Mouse (Mus musculus): ENCODE data around the gene Ccl22.

The Ccl22 gene

DNA sequence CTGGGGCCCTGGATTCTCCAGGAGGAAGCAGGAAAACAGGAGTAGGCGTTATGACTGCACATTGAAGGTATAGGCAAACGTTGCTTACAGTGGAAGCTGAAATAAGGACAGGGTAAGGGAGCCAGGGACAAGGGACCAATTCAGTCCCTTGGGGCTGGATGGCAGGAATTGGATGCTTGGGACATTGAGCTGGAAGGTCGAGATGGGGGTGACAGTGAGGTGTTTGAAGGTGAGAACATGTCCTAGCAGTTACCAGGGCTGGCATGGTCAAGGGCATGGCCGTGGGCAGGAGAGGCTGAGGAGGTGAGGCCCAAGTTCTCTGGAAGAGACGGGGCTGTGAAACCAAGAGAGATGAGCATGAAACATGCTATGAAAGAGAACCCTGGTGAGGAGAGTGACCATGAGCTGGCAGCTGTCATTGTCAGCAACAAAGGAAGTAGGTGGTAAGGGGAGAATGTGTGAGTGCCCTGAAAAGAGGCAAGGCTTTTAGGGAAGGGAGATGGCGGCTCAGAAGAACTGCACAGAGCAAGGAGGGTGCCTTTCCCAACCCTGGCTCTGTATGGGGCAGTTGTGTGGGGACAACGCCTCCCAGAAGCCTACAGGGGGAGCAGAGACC, 10.5 kb upstream of the Ccl22 start:
- peak; percentile 18 for DNase-seq (ENCODE audit: low read depth)

DNA sequence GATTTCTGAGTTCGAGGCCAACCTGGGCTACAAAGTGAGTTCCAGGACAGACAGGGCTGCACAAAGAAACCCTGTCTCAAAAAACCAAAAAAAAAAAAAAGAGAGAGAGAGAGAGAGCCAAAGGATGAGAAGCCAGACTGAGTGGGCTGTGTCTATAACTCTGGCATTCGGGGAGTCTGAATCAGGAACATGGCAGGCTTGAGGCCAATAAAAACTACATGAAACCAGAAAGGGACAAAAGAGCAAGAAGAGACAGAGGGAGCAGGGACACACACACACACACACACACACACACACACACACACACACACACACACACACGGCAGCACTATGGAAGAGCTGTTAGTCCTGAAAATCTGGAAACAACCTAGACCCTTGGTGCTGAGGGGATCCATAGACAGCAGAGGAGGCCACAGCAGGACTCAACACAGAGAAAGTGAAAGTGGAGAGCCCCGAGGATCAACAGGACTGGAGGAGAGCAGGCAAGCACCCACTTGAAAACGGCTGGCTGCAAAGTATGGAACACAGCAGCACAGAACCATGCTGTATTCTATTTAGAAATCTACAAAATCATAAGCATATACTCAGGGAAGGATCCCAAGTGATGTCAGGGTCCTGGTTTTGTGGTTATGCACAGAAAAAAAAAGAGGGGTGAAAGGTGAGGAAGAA, 9.8 kb upstream of the Ccl22 start:
- peak; percentile 59 for DNase-seq (ENCODE audit: low read depth)

DNA sequence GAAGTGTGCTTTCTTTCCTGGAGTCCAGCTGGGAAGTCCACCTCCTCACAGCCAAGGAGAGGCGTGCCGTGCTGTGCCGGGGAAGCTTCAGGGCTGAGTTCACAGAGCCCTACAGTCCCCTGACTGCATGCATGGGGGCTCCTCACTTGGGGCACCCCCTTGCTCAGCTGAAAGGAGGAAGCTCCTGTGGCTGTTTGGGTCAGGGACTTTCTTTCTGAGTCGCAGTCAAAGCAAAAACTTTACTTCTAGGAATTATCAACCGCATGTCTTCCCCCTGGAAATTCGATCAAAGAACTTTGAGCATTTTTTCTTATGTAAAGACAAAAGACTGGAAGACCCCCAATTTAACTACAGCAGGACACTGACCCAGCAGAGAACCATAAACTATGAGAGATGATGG, 5.6 kb upstream of the Ccl22 start:
- no peak for DNase-seq (ENCODE audit: low read depth)

DNA sequence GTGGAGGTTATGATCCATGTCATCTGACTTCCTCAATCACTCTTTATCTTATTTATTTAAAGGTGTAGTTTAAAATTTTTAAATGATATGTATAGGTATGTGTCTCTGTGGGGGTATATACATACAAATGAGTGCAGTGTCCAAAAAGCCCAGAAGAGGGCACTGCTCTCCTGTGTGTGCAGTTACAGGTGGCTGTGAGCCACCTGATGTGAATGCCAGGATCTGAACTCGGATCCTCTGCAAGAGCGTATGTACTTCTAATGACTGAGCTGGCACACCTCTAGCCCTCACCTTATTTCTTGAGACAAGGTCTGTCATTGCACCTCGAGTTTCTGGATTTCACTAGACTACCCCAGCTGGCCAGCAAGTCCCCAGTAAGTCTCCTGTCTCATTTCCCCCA, 4.8 kb upstream of the Ccl22 start:
- DNase-seq (ENCODE audit: low read depth) = peak; percentile 16

DNA sequence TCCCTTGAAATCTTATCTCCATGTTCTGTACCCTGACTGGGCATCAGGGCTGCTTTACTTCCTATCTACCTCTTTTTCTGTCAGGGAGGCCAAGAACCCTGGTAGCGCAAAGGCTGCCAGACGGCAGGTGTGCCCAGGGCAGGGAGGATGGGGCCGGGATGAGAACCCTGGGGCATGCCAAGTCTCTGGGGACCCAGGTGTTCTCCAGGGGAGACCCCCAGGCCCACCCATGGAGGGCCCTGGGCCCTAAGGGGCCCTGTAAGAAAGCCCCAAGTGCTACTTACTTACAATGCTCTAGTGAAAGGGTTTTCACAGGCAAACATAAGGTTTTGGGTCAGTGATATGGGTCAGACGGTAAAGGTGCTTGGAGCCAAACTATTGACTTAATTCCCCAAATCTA, 3.7 kb upstream of the Ccl22 start:
- no peak for DNase-seq (ENCODE audit: low read depth)

DNA sequence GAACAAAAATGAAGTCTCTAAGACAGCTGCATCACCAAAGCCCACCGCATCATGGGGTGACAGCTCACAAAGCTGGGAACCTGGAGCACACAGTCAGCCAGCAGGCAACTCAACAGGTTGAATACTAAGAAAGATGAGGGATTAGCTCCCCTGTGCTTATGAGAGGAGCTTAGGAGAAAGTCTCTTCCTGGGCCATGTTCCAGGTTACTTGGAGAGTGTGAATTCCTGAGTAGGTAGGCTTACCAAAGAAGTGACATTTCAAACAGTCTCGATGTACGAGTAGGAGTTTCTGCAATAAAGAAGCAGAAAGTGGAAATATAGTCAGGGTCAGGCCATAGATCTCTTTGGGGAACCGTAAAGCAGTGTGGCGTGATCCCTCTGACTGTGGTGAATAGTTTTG, 906 bp upstream of the Ccl22 start:
- no peak for DNase-seq (ENCODE audit: low read depth)

DNA sequence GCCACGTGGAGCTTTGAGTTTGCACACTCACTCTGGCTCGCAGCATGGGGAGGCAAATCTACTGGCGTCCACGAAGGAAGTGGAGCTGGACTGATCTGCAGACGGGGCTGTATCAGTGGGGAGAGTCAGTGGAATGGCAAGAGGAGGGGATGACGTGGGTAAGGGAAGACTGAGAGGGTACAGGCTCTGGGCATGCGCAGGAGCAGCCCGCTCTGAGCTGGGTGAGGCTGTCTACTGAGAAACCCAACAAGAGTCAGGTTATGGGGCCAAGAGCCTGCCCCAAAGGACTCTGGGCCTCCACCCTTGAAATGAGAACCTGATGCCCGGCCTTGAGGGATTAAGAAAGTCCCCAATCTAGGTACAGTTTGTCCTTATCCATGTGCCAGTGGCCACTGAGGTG, 418 bp upstream of the Ccl22 start:
- DNase-seq (ENCODE audit: low read depth) = no peak

DNA sequence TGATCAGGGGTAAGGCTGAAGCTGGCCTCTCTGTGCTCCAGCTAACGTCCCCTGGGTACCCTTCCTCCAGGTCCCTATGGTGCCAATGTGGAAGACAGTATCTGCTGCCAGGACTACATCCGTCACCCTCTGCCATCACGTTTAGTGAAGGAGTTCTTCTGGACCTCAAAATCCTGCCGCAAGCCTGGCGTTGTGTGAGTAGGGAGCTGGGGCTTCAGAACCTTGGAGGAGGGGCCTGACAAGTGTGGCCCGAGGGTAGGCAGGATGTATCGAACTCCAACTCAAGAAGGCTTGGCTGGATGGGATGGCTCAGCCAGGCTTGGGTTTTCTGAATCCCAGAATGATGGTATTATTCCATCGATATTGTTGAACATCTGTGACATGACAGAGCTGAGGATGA, 1.4 kb downstream of the Ccl22 start:
- no peak for DNase-seq (ENCODE audit: low read depth)

DNA sequence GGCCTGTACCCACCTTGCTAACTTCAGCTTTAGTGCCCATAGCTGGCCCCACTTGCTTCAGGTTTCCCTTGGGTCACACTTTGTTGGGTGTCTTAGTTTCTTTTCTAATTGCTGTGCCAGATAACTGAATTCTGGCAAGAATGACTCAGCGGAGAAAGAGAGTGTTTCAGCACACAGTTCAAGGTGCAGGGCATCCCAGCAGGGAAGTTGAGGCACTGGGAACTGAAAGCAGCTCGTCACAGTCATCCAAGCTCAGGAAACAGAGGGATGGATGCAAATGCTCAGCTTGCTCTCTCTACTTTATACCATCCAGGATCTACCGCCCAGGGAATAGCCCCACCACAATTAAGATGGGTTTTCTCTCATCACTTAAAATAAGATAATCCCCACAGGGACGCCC, 3.0 kb downstream of the Ccl22 start:
- no peak for DNase-seq (ENCODE audit: low read depth)

DNA sequence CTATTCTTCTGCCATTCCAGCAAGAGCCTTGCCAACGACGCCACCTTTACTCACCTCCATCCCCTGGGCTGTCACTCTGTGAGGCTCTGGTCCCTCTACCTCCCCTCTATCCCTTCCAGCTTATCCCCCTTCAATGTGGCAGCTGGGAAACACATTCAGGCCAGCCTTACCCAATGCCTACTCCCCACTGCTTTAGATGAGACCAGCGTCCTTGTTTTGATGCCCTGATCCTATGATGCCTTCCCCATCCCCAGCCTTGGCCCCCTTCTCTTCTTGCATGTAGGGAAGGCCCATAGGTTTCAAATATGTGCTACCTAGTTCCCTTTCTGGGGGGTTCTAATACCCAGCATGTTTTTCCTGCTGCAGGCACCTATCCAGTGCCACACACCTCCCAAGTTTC, 4.6 kb downstream of the Ccl22 start:
- no peak for DNase-seq (ENCODE audit: low read depth)

DNA sequence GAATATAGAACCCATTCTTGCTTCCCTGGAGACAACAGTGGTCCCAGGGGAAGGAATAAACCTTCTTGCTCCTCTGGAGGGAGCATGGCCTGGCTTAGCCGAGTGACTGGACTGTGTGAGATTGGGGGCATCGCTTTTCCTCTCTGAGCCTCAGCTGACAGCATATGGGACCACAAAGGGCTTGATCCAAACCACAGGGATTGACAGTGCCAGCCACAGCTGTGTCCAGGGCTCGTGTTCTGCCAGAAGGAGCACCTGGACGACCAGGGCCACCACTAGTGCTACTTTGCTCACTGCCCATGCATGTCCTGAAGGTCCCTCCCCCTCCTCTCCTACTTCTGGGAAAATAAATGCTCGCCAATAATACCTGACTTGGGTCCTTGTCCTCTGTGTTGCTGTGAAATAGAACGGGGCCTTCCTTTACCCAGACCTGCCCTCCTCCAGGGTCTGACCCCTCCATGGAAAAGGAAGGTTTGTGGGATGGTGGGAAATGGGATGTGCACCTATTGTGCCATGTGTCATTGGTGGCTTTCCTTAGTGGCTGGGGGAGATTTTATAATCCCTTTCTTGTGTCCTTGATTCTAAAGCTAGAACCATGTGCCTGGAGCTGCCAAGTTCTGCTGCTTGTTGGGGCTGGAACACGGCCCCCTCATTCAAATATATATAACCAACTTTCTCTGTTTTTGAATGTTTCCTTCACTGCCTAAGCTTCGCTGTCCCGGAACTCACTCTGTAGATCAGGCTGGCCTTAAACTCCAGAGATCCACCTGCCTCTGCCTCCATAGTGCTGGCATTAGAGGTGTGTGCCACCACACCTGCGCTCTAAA, 5.8 kb downstream of the Ccl22 start:
- DNase-seq (ENCODE audit: low read depth) = no peak

DNA sequence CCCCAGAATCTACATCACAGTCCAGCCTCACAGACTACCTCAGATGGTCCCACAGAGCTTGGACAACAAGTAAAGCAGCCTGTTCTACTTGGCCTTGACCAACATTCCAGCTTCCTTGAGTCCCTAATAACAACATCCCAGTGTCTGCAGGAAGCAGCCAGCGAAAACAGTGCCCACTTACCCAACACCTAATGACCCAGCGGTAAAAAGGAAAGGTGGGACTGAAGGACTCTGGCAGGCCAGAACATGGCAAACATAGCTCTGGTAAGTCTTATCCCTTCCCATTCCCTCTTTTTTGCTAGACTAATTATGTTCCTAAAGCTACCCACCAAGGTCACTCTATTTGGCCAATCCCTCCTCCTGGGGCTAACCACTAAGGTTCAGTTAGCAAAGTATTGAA, 8.6 kb downstream of the Ccl22 start:
- no peak for DNase-seq (ENCODE audit: low read depth)

DNA sequence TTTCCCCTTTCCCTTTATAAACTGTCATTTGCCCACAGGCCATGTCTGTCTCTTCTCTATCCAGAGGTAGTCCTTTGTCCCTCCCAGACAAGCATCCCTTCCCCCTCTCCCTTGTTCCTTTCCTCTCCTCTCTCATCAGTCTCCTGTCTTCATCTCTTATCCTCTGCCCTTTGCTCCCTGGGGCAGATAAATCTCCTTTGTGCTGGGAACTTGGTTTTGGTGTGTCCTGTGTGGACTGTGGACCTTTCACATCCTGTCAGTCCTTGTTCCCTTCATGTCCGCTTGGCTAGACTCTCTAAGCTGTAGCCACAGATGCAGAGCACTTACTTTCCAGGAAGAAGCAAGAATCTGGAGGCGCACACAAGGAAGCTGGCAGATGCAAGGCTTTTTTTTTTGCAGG, 9.1 kb downstream of the Ccl22 start:
- DNase-seq (ENCODE audit: low read depth) = no peak

DNA sequence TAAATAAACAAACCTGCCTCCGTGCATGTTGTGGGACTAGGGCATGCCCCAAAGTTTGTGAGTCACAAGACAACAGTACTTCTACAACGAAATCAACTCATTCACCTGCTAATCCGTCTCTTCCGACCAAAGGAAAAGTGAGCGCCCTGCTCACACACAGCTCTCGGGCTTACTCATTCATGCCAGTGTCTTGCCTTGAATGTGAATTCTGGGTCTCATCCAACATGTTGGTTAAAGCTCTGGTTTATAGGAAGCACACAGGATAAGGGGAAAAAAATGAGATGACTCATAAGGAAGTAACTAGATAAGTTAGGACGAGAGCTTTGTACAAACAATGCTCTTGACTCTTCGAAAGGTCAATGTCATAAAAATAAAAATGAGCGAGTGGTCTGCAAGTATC, 21.6 kb downstream of the Ccl22 start:
- DNase-seq (ENCODE audit: low read depth) = peak; percentile 83

DNA sequence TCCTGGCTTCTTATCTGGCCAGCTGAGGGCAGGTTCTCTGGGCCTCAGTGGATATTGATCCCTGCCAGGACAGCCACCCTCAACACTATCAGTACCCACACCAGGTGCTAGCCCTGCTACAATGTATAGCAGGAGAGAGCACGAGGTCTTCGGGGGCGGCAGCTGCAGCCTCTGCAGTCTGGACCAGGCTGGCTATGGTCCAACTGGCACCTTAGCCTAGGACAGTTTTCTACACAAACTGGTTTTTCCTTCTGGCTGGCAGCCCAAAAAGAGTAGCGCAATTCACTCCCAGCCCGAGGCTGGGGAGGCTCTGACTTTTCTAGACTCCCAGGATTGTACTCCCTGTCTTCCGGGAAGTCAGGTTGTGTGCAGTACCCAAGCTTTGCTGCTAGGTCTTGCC, 25.6 kb downstream of the Ccl22 start:
- DNase-seq (ENCODE audit: low read depth) = no peak

DNA sequence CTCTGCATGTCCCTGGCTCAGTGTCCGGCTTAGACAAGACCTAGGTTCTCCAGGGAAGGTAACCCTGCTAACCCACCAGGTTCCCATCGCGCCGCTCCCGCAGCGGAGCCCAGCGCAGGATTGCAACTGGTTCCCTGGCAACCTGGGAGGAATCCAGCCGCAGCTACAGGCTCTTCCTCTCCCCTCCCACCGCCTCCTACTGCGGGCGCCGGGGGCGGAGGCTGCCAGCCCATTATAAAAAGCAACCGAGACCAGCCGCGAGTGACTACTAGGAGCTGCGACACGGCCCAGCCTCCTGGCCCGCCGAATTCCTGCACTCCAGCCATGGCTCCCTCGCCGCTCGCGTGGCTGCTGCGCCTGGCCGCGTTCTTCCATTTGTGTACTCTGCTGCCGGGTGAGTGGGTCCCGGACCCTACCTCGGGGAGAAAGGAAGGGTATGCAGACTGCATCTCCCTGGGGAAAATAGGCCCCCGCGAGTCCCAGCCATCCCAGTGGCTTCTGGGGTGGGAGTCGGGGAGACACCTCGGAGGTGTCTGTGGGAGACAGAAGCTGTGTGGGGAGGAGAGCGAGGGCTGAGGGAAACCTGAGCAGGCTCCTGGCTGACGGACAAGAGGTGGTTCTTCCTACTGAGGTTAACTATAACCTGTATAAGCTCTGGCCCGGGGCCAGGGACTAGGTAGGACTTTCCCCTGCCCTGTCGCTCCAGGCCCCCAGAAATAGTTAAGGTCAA, 26.7 kb downstream of the Ccl22 start, which contains the start of gene Cx3cl1:
Cx3cl1 (plus strand) TSS at position 69 of the 730 bp plus-strand sequence.
- peak; percentile 73 for DNase-seq (ENCODE audit: low read depth)

DNA sequence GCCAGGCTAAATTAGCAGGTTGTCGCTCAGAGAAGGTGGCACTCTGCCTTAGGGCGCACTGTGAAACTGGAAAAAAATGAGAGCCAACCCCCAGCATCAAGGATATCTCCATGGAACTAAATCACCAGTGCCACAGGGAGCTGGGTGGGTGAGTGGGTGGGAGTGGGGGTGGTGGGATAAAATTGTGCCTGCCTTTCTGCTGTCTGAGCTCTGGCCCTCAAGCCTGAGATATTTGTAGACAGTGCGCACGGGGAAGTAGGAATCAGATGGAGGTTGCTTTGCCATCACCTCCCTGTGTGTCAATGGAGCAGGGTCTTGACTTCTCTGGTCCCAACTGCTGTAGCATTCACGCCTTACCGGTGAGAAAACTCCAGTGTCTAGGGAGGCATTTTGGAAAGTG, 27.7 kb downstream of the Ccl22 start:
- no peak for DNase-seq (ENCODE audit: low read depth)

DNA sequence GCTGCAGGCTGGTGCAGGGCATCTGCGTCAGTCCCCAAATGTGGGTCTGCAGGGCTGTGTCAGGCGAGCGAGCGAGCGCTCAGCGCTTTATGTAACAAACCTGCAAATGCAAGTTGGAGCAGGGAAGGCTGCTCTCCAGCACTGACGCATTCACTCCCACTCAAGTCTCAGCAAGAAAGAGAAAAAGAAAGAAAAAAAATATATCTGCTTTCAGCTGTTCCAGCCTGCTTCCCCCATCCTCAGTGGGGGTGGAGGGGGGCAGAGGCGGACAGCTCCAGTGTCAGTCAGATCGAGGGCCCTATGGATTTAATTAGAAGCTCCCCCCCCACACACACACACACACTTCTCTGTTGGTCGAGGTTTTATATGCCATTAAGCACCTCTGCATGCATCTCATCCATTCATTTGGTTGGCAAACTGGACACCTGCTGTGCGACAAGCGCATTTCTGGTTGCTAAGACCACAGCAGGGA, 28.3 kb downstream of the Ccl22 start:
- no peak for DNase-seq (ENCODE audit: low read depth)

DNA sequence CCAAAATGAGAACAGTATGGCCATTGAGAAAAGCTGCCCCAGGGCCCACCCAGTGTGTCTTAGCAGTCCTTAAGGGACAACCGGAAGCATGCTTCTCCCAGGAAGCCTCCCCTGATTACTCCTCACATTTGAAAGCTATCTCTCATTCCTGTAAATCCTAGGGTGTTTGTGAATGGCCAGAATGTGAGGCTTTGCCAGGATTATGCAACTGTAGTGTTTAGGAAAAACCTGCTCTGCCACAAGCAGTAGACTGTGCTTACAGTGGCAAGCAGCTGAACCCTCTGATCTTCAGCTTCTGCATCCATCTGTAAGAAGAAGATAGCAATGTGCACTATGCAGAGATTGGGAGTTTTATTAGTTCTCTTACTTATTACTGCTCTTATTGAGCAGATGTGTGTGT, 29.2 kb downstream of the Ccl22 start:
- no peak for DNase-seq (ENCODE audit: low read depth)

DNA sequence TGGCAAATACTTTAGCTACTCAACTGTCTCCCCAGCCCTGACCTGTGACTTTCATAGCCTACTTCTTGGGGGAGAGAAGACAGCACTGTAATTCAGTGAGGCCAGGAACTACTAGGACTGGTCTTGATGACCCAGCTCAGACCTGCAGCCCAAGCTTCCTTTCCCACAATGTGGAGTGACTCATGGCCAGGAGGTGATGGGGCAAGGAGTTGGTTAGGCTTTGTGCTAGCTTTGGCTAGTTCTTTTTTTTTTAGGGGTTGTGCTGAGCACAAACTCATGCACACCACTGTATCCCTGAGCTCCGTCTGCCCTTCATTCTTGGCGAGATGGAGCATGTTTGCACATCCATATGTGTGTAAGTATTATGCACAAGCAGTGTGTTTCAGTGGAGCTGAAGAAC, 31.0 kb downstream of the Ccl22 start:
- DNase-seq (ENCODE audit: low read depth) = peak; percentile 88

DNA sequence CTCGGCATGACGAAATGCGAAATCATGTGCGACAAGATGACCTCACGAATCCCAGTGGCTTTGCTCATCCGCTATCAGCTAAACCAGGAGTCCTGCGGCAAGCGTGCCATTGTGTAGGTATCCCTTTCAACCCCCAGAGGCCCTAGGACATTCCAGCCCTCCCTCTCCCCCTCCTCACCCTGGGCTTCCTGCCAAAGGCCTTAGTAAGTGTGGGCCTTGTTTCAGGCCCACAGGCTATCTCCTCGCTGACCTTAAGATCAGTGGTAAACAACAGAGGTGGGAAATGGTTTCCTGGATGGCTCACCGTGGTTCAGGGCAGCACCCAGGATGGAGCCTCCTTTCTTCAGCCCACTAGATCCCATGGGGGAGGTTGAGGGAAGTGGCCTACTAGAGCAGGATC, 32.6 kb downstream of the Ccl22 start:
- DNase-seq (ENCODE audit: low read depth) = no peak

DNA sequence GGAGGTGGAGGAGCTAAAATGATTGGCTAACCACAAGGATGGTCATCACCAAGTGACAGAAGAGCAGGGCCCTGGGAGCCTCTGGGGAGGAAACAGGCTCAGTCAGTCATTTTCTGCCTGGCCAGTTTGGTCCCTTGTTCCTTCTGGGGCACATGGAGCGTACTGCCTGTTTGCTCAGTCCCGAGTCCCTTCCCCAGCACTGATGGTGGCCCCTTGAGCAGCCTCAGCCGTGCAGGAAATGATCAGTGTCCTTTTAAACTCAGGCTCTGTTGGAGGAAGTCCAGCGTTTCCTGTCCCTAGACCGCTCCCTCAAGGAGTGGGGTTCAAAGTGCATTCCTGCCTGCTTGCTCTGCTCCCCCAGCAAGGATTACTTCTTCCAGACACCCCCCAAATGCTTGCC, 33.1 kb downstream of the Ccl22 start:
- DNase-seq (ENCODE audit: low read depth) = peak; percentile 82
